Mouse (Mus musculus) adrenal gland, adult 8-10 months (tissue): Measurements from ENCODE around the gene Pigh. TPM values are rescaled to one million over a fixed set of nuclear protein-coding genes. Genes with fewer than 3 reads are reported as not detected.

Experiments
- DNase-seq: peaks from one replicate; pipeline ENCODE4 v3.0.0; 2022
- total RNA-seq, 4 experiments: library from RNA; stranded (reverse); gene quantifications; 2 replicates each; pipeline ENCODE4 v1.2.4; 2022

Gene Pigh
- total RNA-seq, 4 experiments from 2014 or later: 13.6 to 16.5 (median 14.8) TPM

DNA sequence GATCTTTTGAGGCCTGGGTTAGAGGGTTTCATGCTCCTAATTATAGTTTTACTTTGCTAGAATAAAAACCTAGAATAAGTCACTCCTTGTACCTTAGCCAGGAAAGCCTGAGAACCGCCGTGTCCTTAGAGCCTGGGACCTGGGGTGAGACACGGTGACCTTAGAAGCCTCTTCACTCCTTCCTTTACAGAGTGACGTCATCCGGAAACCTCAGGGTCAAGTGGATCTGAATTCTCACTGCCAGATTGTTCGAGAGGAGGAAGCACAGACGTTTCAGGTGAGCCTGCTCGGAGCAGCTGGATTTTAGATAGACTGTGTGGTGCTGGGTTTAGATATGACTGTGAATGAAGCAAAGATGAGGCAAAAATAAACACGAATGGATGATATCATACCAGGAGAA is 23.0 kb downstream of the Pigh start:
- no peak for DNase-seq

DNA sequence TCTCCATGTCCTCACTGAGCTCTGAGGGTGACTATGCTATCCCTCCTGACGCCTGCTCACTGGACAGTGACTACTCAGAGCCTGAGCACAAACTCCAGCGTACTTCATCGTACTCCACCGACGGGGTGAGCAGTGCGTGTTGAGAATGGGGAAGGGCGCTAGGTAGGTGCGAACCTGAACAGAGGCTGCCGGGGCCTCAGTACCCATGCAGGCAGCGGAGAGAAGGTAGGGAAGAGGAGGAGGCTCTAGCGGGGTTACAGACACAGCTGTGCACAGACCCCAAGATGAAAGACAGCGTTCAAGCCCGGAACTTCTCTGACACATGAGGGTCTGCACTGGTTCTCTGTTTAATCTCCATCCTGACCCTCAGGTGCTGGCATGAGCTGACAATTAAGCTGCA is 25.0 kb downstream of the Pigh start:
- no peak for DNase-seq

DNA sequence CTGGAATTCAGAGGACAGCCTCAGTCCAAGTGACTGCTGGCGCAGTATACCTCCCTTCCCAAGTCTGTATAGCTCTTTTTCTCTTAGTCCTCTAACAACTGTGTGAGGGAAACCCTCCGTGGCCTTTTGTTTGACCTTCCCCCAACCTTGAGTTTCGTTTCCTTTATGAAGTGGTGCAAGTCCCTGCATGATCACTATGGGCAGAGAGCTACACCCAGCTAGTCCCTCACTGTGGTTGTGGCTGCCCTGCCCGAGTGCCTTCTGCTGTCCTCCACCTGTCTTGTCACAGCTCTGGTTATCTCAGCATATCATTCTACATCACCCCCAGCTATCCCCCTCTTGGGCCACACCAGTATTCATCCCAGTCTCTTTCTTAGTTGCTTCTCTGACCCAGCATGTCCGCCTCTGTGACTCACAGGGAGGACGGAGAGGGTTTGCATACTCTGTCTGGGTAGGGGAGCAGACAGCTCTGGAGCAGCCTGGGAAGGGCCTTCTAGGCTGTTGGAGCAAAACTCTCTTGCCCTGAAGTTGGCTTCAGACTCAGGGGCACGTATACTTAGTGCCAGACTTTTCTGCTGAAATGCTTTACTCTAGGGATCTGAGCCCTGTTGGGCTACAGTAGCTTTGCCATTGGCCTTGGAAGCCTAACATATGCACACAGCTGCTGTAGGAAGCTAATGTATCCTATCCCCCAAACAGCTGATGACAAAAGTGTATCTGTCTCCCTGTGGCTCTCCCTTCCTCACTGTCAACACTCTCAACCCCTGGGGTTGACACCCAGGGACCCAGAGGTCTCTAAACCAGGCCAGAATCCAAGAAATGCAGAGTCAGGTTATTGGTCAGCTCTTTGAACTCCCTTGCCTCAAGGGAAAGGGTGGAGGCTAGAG is 28.4 kb downstream of the Pigh start:
- no peak for DNase-seq

DNA sequence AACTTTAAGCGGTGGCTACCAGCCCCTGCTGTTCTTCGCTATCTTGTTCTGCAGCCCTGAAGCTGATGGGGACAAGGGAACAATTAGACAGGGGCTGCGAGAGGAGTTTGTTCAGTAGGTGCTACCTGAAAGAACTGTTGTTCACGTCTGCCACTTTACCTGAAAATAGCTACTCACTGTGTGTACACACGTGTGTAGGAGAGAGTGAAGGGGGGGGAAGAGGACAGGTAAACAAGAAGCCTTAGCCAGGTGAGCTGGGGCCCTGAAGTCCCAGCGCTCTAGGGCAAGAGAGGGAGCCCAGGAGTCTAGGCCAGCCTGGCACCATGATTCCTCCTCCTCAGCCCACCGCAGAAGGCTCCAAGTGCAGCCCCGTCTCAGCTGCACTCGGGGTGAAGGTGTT is 29.3 kb downstream of the Pigh start:
- no peak for DNase-seq

DNA sequence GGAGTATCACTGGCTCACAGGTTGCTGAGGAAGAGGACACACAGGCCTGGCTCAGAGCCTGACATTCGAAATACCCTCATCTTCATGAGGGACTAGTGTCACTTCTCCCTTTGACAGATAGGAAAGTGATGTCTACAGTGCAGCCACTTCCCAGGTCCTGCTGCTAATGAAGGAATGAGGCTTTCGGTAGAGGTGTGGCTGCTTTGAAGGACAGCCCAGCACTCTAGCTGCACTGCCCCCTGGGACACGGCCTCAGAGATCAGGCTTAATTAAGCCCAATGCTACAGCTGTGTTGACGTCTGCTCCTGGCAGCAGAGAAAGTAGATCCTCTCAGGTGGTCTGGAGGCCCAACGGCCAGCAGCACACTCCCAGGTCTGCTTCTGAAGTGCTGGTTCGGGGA is 29.9 kb downstream of the Pigh start:
- no peak for DNase-seq

DNA sequence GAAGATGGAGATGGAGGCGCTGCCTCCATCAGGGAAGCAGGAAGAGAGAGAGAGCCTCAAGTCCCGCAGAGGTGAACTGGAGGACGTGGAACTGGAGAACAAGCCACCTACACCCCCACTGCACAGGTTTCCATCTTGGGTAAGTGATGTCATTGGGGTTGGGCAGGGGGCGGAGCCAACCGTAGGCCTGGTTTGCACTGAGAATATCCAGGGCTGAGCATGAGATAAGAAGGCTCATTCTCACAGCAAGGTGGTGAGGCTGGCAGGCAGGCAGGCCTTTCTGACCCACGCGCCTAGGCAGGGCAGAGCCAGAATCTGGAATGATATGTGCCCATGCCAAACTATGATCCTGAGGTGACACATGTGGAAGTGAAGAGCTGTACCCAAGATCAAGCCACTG is 34.2 kb downstream of the Pigh start:
- DNase-seq: no peak

DNA sequence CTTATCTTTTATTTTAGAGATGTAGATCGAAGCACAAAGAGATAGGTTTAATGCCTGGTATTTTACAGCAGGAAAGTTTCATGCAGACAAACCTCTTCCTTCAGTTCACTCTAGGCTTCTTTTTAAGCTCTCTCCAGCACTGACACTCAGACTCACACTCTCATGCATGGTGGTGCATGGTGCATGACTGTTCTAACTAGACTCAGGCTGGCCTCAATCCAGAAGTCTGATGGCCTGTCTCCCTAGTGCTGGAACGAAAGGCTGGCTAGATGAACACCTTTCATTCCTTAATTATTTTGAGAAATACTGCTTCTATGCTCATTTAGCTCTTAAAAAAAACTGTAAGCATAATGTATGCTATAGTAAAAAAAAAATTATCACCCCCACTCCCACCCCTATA is 37.4 kb downstream of the Pigh start:
- DNase-seq: no peak

DNA sequence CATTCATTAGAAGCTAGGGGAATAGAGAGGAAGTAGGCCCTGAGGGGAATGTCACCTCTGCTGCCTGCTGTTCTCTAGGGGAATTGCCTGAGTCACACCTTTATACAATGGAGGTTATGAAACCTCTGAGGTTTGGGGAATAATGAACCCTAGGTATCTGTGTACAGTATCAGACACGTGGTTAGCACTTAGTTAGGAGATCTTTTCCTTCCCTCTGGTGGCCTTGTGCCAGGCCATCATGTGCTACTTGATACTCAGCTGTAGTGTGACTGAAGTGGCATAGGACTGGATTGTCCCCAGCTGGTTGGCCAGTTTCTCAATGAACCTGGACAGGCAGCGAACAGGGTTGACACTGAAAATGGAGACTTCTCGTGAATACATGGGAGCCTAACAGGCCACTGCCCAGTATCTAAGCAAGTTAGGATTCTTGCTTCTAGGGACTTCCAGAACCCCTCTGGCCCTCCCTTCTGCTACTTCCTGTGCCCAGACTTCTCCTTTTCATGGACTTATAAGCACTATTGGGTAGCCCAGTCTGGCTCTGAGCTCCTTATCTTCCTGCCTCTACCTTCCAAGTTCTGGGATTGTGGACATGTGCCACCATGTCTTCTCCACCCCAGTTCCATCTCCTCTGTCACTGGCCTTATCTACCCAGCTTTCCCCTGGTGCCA is 38.8 kb downstream of the Pigh start:
- no peak for DNase-seq

DNA sequence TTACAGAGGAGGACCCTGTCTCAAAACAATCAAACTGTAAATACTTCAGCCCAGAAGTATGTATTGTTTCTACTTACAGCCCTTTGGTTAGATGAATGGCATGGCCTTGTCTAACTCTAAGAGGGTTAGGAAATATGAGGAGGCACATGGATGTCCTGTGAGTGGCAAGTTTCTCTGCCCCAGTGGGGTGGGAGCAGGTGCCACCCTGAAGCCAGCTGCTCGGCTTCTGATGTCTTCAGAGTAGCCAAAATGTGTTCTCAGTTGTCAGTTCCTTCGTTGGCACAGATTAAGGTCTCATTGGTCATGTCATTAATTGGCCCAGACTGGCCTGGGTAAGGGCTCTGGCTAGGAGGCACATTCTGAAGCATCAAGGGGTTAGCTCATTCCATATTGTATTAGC is 39.6 kb downstream of the Pigh start:
- no peak for DNase-seq

DNA sequence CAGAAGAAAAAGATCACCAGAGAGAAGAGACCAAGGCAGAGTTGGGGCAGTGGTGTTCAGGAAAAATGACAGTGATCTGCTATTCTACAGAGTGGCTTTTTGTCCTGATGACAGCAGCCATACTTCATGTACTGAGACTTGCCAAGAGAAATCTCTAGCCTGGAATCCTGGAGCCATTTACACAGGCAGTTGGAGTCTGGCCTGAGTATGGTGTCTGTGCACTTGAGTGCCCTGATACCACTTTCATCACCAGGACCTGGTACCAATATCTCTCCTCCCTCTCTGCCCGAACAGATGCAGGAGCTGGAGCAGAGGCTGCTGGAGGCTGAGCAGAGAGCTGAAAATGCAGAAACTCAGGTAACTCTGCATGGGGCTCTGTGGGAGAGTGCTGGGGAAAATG is 40.6 kb downstream of the Pigh start:
- no peak for DNase-seq

DNA sequence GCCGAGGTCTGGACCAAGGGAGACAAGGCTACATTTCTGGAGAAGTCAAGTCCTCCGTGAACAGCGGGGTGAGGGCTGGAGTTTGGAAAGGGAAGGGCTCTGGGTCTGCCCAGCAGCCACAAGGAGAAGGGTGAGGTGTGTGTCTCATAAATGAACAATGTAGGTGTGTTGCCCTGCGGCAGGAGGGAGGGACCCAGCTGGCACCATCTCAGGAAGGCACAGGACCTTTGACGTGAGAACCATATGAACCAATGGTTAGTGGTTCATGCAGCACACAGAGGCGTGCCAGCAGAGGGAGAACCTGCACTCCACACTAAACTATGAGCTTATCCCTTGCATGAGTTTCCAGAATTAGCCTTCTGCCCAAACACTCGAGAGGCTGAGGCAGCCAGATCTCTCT is 42.2 kb downstream of the Pigh start:
- DNase-seq: no peak

DNA sequence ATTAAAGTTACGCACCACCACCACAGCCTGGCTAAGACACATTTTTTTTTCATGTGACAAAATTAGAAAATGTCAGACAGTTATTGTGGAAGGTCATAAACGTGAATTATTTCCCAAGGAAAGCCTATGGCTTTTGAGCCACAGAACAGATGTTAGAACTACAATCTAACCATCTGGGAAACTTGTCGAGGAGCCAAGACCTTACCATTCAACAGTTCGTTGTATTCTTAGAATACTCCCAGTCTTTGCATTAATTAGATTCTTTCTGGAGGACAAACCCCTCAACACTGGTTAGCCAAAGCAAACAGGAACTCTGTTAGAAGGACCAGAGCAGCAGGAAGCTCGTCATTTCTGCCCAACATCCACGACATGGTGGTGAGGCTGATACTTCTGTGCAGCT is 43.3 kb downstream of the Pigh start:
- DNase-seq: no peak

DNA sequence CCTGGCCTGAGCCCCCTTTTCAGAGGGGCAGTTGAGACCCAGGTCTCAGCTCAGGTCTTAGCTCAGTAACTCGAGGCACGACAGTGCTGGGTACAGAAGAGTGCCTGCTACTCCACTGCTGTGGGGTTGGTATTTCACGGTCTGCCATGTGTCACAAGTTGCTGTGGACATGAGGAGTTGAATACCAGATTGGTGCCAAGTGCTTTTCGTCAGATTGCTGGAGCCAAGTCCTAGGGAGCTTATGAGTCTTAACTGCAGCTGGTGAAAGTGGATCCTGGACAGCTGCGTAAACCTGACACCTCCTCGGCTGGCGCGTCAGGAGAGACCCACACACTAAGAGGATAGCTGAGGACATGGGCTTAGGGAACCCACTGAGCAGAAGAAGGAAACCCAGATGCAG is 44.8 kb downstream of the Pigh start:
- no peak for DNase-seq

DNA sequence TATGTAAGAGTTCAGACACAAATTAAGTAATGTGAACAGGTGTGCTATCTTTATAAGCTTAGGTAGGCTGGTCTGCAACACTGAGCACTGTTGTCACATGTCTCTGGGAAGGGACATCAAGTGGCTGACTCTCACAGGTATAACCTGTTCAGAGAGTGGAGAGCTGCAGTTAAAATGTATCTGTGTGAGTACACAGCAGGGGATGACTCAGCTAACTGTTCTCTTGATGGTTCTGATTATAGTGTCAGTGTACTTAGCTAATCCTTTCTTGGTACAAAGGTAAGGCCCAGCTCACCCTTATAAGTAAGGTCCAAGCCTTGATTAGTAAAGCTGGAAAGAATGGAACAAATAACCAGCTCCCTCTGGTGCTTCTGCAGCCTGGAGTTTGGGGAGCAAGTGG is 48.0 kb downstream of the Pigh start:
- DNase-seq: no peak

DNA sequence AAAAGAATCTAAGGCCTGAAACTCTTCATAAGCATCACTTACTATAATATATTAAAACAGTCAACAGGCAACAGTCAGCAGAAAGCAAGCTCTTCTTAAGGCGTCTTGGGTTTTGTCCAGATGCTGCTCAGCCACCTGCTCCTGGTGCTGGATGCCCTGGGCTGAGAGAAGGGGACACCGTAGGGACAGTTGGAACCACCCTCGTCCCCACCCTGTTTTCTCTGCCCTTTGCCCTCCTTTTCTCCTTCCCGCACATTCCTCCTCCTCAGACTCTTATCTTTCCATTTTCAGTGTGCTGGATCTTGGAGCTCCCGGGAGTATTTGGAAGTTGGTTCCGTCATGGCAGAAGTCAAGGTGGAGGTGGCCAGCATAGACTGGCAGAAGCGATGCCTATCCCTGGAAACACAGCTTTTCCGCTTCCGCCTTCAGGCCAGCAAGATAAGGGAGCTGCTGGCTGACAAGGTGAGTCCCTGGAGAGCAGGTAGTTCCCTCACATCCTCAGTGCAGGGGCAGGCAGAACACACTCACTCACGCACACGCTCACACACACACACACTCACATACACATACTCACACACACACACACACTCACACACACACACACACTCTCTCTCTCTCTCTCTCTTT is 49.1 kb downstream of the Pigh start:
- DNase-seq: no peak

DNA sequence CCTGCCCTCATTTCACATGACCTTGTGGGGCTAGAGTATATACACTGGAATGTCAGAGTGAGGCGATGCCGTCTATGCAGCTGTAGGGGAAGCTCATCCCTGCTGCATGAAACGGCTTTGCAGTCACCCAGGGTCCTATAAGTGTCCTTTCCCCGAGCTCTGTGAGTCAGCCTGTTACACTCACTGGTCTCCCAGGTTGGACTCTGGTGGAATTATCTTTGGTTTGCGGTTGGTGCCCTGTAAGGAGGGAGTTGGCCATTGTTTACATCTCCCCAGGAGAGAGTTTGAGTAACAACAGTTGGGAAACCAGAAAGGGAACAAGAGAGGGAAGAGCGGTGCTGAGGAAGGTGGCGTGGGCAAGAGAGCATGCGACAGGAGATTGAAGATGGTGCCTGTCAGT is 49.7 kb downstream of the Pigh start:
- DNase-seq: no peak

DNA sequence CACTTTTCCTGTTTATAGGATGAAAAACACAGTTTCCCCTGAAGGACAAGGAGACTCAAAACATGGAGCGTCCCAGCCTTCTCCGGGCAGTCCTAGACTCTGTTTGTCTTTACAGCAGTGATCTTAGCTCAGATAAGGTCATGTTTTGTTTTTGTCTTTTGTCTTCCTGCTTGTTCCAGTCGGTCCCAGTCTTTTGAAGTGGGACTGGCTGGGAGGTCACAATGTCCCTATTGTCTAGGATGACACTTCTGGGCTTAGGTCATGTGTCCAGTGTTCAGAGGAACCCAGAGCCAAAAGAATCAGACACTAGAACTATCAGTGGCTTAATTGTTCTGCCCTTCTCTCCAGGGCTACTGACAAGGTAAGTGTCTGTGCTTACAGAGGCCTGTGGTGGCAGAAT is 54.1 kb downstream of the Pigh start:
- DNase-seq: no peak

DNA sequence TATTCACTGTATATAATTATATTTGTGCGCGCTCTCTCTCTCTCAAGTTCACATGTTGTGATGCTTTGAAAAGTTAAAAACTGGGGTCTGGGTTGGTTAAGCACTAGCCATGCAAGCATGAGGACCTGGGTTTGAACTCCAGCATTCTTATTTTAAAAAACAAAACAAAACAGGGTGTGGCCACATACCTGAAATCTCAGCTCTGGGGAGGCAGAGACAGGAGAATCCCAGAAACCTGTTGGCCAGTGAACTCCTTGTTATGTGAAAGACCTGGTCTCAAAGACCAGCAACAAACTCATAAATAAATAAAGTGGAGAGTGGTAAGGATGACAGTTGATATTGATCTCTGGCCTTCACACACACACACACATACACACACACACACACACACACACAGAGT is 55.1 kb downstream of the Pigh start:
- no peak for DNase-seq

Other genes starting within 250 kb of the Pigh start
- gene Atp6v1d, start 228.0 kb downstream of the Pigh start, total RNA-seq: 100 to 1,000 TPM in 1 of 4 experiments, 10 to 100 TPM in 3; 70.1 to 102 (median 92.1) TPM
- 10 to 100 TPM; 70.3 to 98.8 (median 78.4) TPM for gene Eif2s1, start 227.8 kb downstream of the Pigh start, total RNA-seq
- gene Plek2, start 182.7 kb downstream of the Pigh start, total RNA-seq: under 1 TPM in 1 of 4 experiments, not detected in 3; 0.35 TPM
- gene Tmem229b, start 82.0 kb downstream of the Pigh start, total RNA-seq: 10 to 100 TPM in 2 of 4 experiments, 1 to 10 TPM in 2; 6.8 to 19.5 (median 11.7) TPM
- 1 to 10 TPM; 2.6 to 6.1 (median 4.3) TPM for gene Plekhh1, start 60.5 kb downstream of the Pigh start, total RNA-seq
- gene Arg2, start 41.1 kb upstream of the Pigh start, total RNA-seq: under 1 TPM; 0.29 to 0.99 (median 0.67) TPM
- 100 to 1,000 TPM; 120 to 135 (median 127) TPM for gene Vti1b, start 83.0 kb upstream of the Pigh start, total RNA-seq
- gene Rdh11, start 102.6 kb upstream of the Pigh start, total RNA-seq: 10 to 100 TPM; 18.1 to 25.0 (median 21.0) TPM
- 1 to 10 TPM in 1 of 4 experiments, under 1 TPM in 3; 0.52 to 1.4 (median 0.65) TPM for gene Rdh12, start 119.3 kb upstream of the Pigh start, total RNA-seq
- gene Zfyve26, start 206.7 kb upstream of the Pigh start, total RNA-seq: 10 to 100 TPM; 21.3 to 46.5 (median 28.2) TPM
- under 1 TPM; 0.35 to 0.74 (median 0.48) TPM for gene Rad51b, start 207.6 kb upstream of the Pigh start, total RNA-seq